Mouse (Mus musculus) neural tube, embryonic 11.5 days (tissue): Measurements from ENCODE around the gene Padi4. TPM values are rescaled to one million over a fixed set of nuclear protein-coding genes. Genes with fewer than 3 reads are reported as not detected.
A peak's percentile ranks its signal among the peaks of the same experiment; 100 is the strongest.

Experiments used
- ATAC-seq: fragments of 200-750 bp; cut with Nextera tagmentation; 2 replicates; pipeline ENCODE4 v1.8.0; 2017; ENCODE audit warnings: moderate number of reproducible peaks, mild to moderate bottlenecking, moderate TSS enrichment, moderate library complexity; ENCODE audit not compliant: insufficient read depth, low FRiP score, low TSS enrichment
- DNase-seq: peaks from one replicate; pipeline ENCODE4 v3.0.0-alpha.2; 2015; ENCODE audit warnings: low spot score
- H3K27ac ChIP-seq: fragments of 300-500 bp; sonication (generic); 2 replicates; pipeline ENCODE4 v1.5.1; 2014; ENCODE audit warnings: low read depth, mild to moderate bottlenecking, low read length
- H3K27me3 ChIP-seq: fragments of 300-500 bp; sonication (generic); 2 replicates; pipeline ENCODE4 v1.6.1; 2014; ENCODE audit warnings: mild to moderate bottlenecking, low read length, mixed read lengths; ENCODE audit not compliant: control insufficient read depth, insufficient read depth
- H3K36me3 ChIP-seq: fragments of 300-500 bp; sonication (generic); 2 replicates; pipeline ENCODE4 v1.6.1; 2014; ENCODE audit warnings: mild to moderate bottlenecking, low read length, moderate library complexity, mixed read lengths; ENCODE audit not compliant: control insufficient read depth, insufficient read depth
- H3K4me1 ChIP-seq: fragments of 300-500 bp; sonication (generic); 2 replicates; pipeline ENCODE4 v1.6.1; 2014; ENCODE audit warnings: low read length, mixed read lengths; ENCODE audit not compliant: control insufficient read depth, insufficient read depth
- H3K4me2 ChIP-seq: fragments of 300-500 bp; sonication (generic); 2 replicates; pipeline ENCODE4 v1.6.1; 2014; ENCODE audit warnings: low read depth, mild to moderate bottlenecking, moderate library complexity
- H3K4me3 ChIP-seq: fragments of 300-500 bp; sonication (generic); 2 replicates; pipeline ENCODE4 v1.5.1; 2014; ENCODE audit warnings: low read depth, low read length
- H3K9ac ChIP-seq: fragments of 300-500 bp; sonication (generic); 2 replicates; pipeline ENCODE4 v1.6.1; 2014; ENCODE audit warnings: mild to moderate bottlenecking, low read length
- H3K9me3 ChIP-seq: fragments of 300-500 bp; sonication (generic); 2 replicates; pipeline ENCODE4 v1.6.1; 2016; ENCODE audit warnings: low read length; ENCODE audit not compliant: control insufficient read depth
- WGBS: fragments of 180-500 bp; shearing (Covaris S2); extraction: QIAGEN DNeasy Blood & Tissue Kit; methylation state at CpG from one replicate; pipeline ENCODE4 v1.1.7; 2014; 5-methylcytosine and 5-hydroxymethylcytosine counted together
- polyA plus RNA-seq: library from polyadenylated mRNA; unstranded; fragments of >200 nt; fragmentation: Nextera tagmentation; extraction: Ambion mirVana; gene quantifications from 2 replicates; pipeline ENCODE4 v1.2.1, GENCODE M21; 2014

The Padi4 gene
- polyA plus RNA-seq, 1 experiment from 2014 or later, result 0.50 TPM

GRCm38 (mm10) chr4:140792584-140792983 lies 18.5 kb upstream of the Padi4 start:
- H3K9me3 ChIP-seq, result no peaks in the 10 kb centered on the region
- H3K4me3 ChIP-seq, result no peak overlapping the region
- no peaks in the 10 kb centered on the region for H3K4me1 ChIP-seq
- 90% methylated on average over 7 of the region's 7 CpGs for WGBS
- no peak overlapping the region for H3K4me2 ChIP-seq
- H3K27me3 ChIP-seq, result no peaks in the 10 kb centered on the region
- no peak overlapping the region for H3K9ac ChIP-seq
- H3K36me3 ChIP-seq, result no peaks in the 10 kb centered on the region
- ATAC-seq (no peak), DNase-seq (no peak)
- H3K27ac ChIP-seq, result no peak overlapping the region

GRCm38 (mm10) chr4:140791071-140791470 lies 17.0 kb upstream of the Padi4 start:
- WGBS, result 79% methylated on average over 16 of the region's 16 CpGs
- ATAC-seq (no peak), DNase-seq (no peak)
- Histone ChIP-seq H3K36me3 (no peaks in the 10 kb centered on the region), H3K9ac (no peak overlapping the region), H3K27ac (no peak overlapping the region), H3K4me3 (no peak overlapping the region), H3K4me1 (no peaks in the 10 kb centered on the region), H3K4me2 (no peak overlapping the region), H3K9me3 (no peaks in the 10 kb centered on the region), H3K27me3 (no peaks in the 10 kb centered on the region)

- WGBS, result 83% methylated on average over 4 of the region's 4 CpGs
- no peak overlapping the region for H3K9ac ChIP-seq
- ATAC-seq (no peak), DNase-seq (no peak)
- no peaks in the 10 kb centered on the region for H3K27me3 ChIP-seq
- H3K36me3 ChIP-seq, result no peaks in the 10 kb centered on the region
- H3K4me3 ChIP-seq, result no peak overlapping the region
- H3K9me3 ChIP-seq, result no peaks in the 10 kb centered on the region
- no peak overlapping the region for H3K27ac ChIP-seq
- no peak overlapping the region for H3K4me2 ChIP-seq
- no peaks in the 10 kb centered on the region for H3K4me1 ChIP-seq
These were observed 15.9 kb upstream of the Padi4 start for GRCm38 (mm10) chr4:140789983-140790382.

GRCm38 (mm10) chr4:140788983-140789382 lies 14.9 kb upstream of the Padi4 start:
- Histone ChIP-seq H3K36me3 (no peaks in the 10 kb centered on the region), H3K9ac (no peak overlapping the region), H3K4me1 (no peaks in the 10 kb centered on the region), H3K9me3 (no peaks in the 10 kb centered on the region), H3K4me3 (no peak overlapping the region), H3K27ac (no peak overlapping the region), H3K27me3 (no peaks in the 10 kb centered on the region), H3K4me2 (no peak overlapping the region)
- no peak for ATAC-seq
- WGBS, result 50% methylated on average over 6 of the region's 6 CpGs
- peak; percentile 71 for DNase-seq

- Histone ChIP-seq H3K9ac (no peak overlapping the region), H3K4me3 (no peak overlapping the region), H3K9me3 (no peaks in the 10 kb centered on the region), H3K27ac (no peak overlapping the region), H3K27me3 (no peaks in the 10 kb centered on the region), H3K4me1 (no peaks in the 10 kb centered on the region), H3K4me2 (no peak overlapping the region), H3K36me3 (no peaks in the 10 kb centered on the region)
- WGBS, result 77% methylated on average over 6 of the region's 6 CpGs
- ATAC-seq (no peak), DNase-seq (no peak)
These were observed 14.2 kb upstream of the Padi4 start for GRCm38 (mm10) chr4:140788264-140788663.

GRCm38 (mm10) chr4:140787414-140787813 lies 13.4 kb upstream of the Padi4 start:
- H3K4me3 ChIP-seq, result no peak overlapping the region
- H3K27ac ChIP-seq, result no peak overlapping the region
- no peak overlapping the region for H3K4me2 ChIP-seq
- no peak for ATAC-seq
- WGBS, result 73% methylated on average over 3 of the region's 4 CpGs
- H3K9ac ChIP-seq, result no peak overlapping the region
- DNase-seq, result no peak
- no peaks in the 10 kb centered on the region for H3K27me3 ChIP-seq
- H3K36me3 ChIP-seq, result no peaks in the 10 kb centered on the region
- no peaks in the 10 kb centered on the region for H3K9me3 ChIP-seq
- H3K4me1 ChIP-seq, result no peaks in the 10 kb centered on the region

- Histone ChIP-seq H3K4me3 (no peak overlapping the region), H3K27me3 (no peaks in the 10 kb centered on the region), H3K36me3 (no peaks in the 10 kb centered on the region), H3K27ac (no peak overlapping the region), H3K4me2 (no peak overlapping the region), H3K4me1 (no peaks in the 10 kb centered on the region), H3K9me3 (no peaks in the 10 kb centered on the region), H3K9ac (no peak overlapping the region)
- WGBS, result 83% methylated on average over 5 of the region's 5 CpGs
- ATAC-seq (no peak), DNase-seq (no peak)
These were observed 11.2 kb upstream of the Padi4 start for GRCm38 (mm10) chr4:140785217-140785616.

GRCm38 (mm10) chr4:140784292-140784945 lies 10.4 kb upstream of the Padi4 start:
- no peaks in the 10 kb centered on the region for H3K36me3 ChIP-seq
- H3K9me3 ChIP-seq, result no peaks in the 10 kb centered on the region
- H3K4me2 ChIP-seq, result no peak overlapping the region
- H3K27ac ChIP-seq, result no peak overlapping the region
- no peaks in the 10 kb centered on the region for H3K27me3 ChIP-seq
- H3K4me1 ChIP-seq, result no peaks in the 10 kb centered on the region
- 94% methylated on average over 9 of the region's 9 CpGs for WGBS
- no peak for DNase-seq
- ATAC-seq, result no peak
- H3K4me3 ChIP-seq, result no peak overlapping the region
- H3K9ac ChIP-seq, result no peak overlapping the region

GRCm38 (mm10) chr4:140782821-140783220 lies 8.8 kb upstream of the Padi4 start:
- Histone ChIP-seq H3K4me2 (no peak overlapping the region), H3K9me3 (no peaks in the 10 kb centered on the region), H3K4me1 (no peaks in the 10 kb centered on the region), H3K27ac (no peak overlapping the region), H3K4me3 (no peak overlapping the region), H3K27me3 (no peaks in the 10 kb centered on the region), H3K36me3 (no peaks in the 10 kb centered on the region), H3K9ac (no peak overlapping the region)
- DNase-seq (no peak), ATAC-seq (no peak)
- 90% methylated on average over 9 of the region's 9 CpGs for WGBS
